Mouse (Mus musculus) heart, adult 18-20 months (tissue): Measurements from ENCODE around the gene Cntn4. TPM values are rescaled to one million over a fixed set of nuclear protein-coding genes. Genes with fewer than 3 reads are reported as not detected.

Source experiments
- DNase-seq, 2 experiments: peaks; one replicate each; pipeline ENCODE4 v3.0.0; 2021 to 2022; ENCODE audit warnings: mixed read lengths in 1 of 2
- total RNA-seq, 2 experiments: library from RNA; stranded (reverse); gene quantifications; 2 replicates each; pipeline ENCODE4 v1.2.3; 2021

Gene Cntn4
- total RNA-seq, 2 experiments from 2014 or later: not detected

GRCm38 (mm10) chr6:106646945-106647344 lies 969.5 kb downstream of the Cntn4 start:
- DNase-seq: no peak

- peak; percentile 18 to 32 for DNase-seq
Observed at GRCm38 (mm10) chr6:106663780-106664651, 986.6 kb downstream of the Cntn4 start.

GRCm38 (mm10) chr6:106675581-106675980 lies 998.1 kb downstream of the Cntn4 start:
- peak in 1 of 2 experiments; percentile 7 for DNase-seq

GRCm38 (mm10) chr6:106701931-106702330 lies 1024.5 kb downstream of the Cntn4 start:
- DNase-seq: no peak

GRCm38 (mm10) chr6:106705506-106706035 lies 1028.1 kb downstream of the Cntn4 start:
- no peak for DNase-seq

- no peak for DNase-seq
Observed at GRCm38 (mm10) chr6:106725642-106726041, 1048.2 kb downstream of the Cntn4 start.

- DNase-seq: no peak
Observed at GRCm38 (mm10) chr6:106726078-106726477, 1048.6 kb downstream of the Cntn4 start.

GRCm38 (mm10) chr6:106727703-106728102 lies 1050.2 kb downstream of the Cntn4 start:
- DNase-seq: no peak

GRCm38 (mm10) chr6:106729682-106730314 lies 1052.3 kb downstream of the Cntn4 start:
- DNase-seq: no peak

- no peak for DNase-seq
Observed at GRCm38 (mm10) chr6:106732563-106732962, 1055.1 kb downstream of the Cntn4 start.

GRCm38 (mm10) chr6:106738229-106738628 lies 1060.8 kb downstream of the Cntn4 start:
- no peak for DNase-seq

- no peak for DNase-seq
Observed at GRCm38 (mm10) chr6:106740244-106740825, 1062.9 kb downstream of the Cntn4 start.

GRCm38 (mm10) chr6:106743556-106744233 lies 1066.2 kb downstream of the Cntn4 start:
- no peak for DNase-seq

- DNase-seq: no peak
Observed at GRCm38 (mm10) chr6:106745673-106746394, 1068.4 kb downstream of the Cntn4 start.

- no peak for DNase-seq
Observed at GRCm38 (mm10) chr6:106747251-106747650, 1069.8 kb downstream of the Cntn4 start.

- DNase-seq: no peak
Observed at GRCm38 (mm10) chr6:106747804-106748203, 1070.3 kb downstream of the Cntn4 start.
